Mouse (Mus musculus) B cell, adult (primary cell): ENCODE results near the gene Itprid2. TPM values are rescaled to one million over a fixed set of nuclear protein-coding genes. Genes with fewer than 3 reads are reported as not detected.

ENCODE experiments used
- total RNA-seq: library from RNA; stranded (reverse); gene quantifications from 4 replicates; pipeline ENCODE4 v1.2.4, GENCODE M21; 2023; ENCODE audit not compliant: inconsistent age

The Itprid2 gene
- total RNA-seq, result 60.0 to 69.0 TPM (median 63.5 TPM) in 4 replicates

DNA sequence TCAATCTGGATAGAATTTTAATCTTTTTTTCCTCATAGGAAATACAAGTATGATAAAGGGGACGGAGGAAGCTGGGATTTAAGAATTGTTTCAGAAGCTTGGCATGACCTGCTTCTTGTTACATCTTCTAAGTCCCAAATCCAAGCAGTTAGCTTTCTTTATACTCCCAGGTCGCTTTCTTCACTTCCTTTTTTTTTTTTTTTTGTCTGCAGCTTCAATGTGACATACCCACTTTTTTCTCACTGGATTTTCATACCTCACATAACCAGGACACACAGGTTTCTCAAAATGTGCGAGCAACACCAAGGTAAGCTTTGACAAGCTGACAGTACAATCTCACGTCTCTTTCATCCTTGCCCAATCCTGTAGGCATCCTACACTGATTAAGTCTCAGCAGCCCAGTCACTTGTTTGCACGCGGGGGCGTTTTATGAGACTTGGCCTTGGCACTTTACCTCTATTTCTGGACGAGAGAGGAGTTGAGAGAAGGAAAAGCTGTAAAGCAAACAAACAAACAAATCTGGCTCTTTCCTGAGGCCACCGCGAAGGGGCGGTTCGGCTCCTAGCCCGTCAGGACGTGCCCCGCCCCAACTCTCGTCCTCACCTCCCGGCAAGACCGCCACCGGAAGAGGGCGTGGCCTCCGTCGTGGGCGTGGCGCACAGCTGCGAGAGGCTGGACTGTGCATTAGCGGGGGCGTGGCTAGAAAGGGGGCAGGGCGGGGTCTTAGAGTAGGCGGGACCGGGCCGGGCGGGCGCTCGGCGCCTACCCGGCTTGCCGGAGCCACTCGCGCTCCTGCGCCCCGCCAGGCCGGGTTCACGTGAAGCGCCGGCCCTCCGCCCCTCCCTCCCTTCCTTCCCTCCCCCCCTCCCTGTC lies at the start of gene Itprid2:
TSS of gene Itprid2 (plus strand) at position 825 of the 873 bp plus-strand sequence.

DNA sequence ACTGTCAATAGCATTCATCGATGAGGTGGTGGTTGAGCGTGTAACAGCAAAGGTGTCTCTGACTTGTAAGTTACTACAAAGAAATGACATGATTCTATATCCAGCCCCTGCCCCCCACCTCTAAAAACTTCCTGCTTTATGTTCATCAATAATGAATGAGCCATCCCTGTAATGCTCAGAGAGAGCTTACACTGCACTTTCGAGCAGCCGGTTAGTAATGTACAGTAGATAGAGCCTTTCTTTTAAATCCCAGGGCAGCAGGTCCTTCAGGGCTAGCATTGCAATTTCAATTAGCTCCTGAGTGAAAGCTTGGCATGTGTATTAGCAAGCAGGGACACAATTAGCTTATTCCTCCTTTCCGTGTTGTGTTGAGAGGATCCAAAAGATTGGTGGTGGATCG lies 72.4 kb downstream of the Itprid2 start, which contains the start of gene Ppp1r1c:
TSS of gene Ppp1r1c (plus strand) at position 206 of the 400 bp plus-strand sequence.

Other genes starting within 250 kb of the Itprid2 start
- not detected in 4 replicates for gene Neurod1, start 178.6 kb upstream of the Itprid2 start, total RNA-seq
- gene Cerkl, start 178.6 kb upstream of the Itprid2 start, total RNA-seq, result 2.0 to 5.0 TPM (median 3.1 TPM) in 4 replicates
- not detected in 4 replicates for gene Ppp1r1c, start 72.4 kb downstream of the Itprid2 start, total RNA-seq